Mouse (Mus musculus) stomach, postnatal 0 days (tissue): ENCODE data around the gene Man2b1. TPM values are rescaled to one million over a fixed set of nuclear protein-coding genes. Genes with fewer than 3 reads are reported as not detected.

Experiments
- ATAC-seq: fragments of 200-750 bp; cut with Nextera tagmentation; 2 replicates; pipeline ENCODE4 v1.8.0; 2017; ENCODE audit not compliant: low FRiP score, low TSS enrichment
- DNase-seq: peaks from one replicate; pipeline ENCODE4 v3.0.0-alpha.2; 2016; ENCODE audit warnings: low spot score
- H3K27ac ChIP-seq: fragments of 300-500 bp; sonication (generic); replicated peaks from 2 replicates; pipeline ENCODE4 v1.5.1; 2014; ENCODE audit warnings: mild to moderate bottlenecking, control low read depth
- H3K27me3 ChIP-seq: fragments of 300-500 bp; sonication (generic); 2 replicates; pipeline ENCODE4 v1.6.1; 2014; ENCODE audit warnings: low read length; ENCODE audit not compliant: control insufficient read depth, insufficient read depth
- H3K36me3 ChIP-seq: fragments of 300-500 bp; sonication (generic); 2 replicates; pipeline ENCODE4 v1.6.1; 2014; ENCODE audit warnings: low read length, mixed read lengths; ENCODE audit not compliant: control insufficient read depth, insufficient read depth
- H3K4me1 ChIP-seq: fragments of 300-500 bp; sonication (generic); replicated peaks from 2 replicates; pipeline ENCODE4 v1.6.1; 2014; ENCODE audit warnings: antibody characterized with exemption; ENCODE audit not compliant: control insufficient read depth, insufficient read depth
- H3K4me2 ChIP-seq: fragments of 300-500 bp; sonication (generic); replicated peaks from 2 replicates; pipeline ENCODE4 v1.6.1; 2014; ENCODE audit warnings: low read depth, mild to moderate bottlenecking, control low read depth, moderate library complexity
- H3K4me3 ChIP-seq: fragments of 300-500 bp; sonication (generic); 2 replicates; pipeline ENCODE4 v1.5.1; 2014; ENCODE audit warnings: low read depth, low read length, control low read depth
- H3K9ac ChIP-seq: fragments of 300-500 bp; sonication (generic); 2 replicates; pipeline ENCODE4 v1.6.1; 2014; ENCODE audit warnings: mild to moderate bottlenecking, low read length, control low read depth, mixed read lengths
- H3K9me3 ChIP-seq: fragments of 300-500 bp; sonication (generic); 2 replicates; pipeline ENCODE4 v1.6.1; 2016; ENCODE audit warnings: low read length; ENCODE audit not compliant: control insufficient read depth
- CTCF ChIP-seq: IDR thresholded peaks from 2 replicates; pipeline ENCODE4 v1.5.1; 2016; ENCODE audit warnings: antibody characterized with exemption, low read depth, mild to moderate bottlenecking, moderate library complexity
- EP300 ChIP-seq: optimal IDR thresholded peaks from 2 replicates; pipeline ENCODE3; 2016; ENCODE audit warnings: antibody characterized with exemption
- WGBS: fragments of 180-500 bp; shearing (Covaris S2); extraction: QIAGEN DNeasy Blood & Tissue Kit; methylation state at CpG from one replicate; pipeline ENCODE4 v1.1.7; 2014; 5-methylcytosine and 5-hydroxymethylcytosine counted together
- polyA plus RNA-seq: library from polyadenylated mRNA; unstranded; fragments of >200 nt; fragmentation: Nextera tagmentation; extraction: Ambion mirVana; gene quantifications from 2 replicates; pipeline ENCODE4 v1.2.1, GENCODE M21; 2015

Gene Man2b1
- polyA plus RNA-seq, 1 experiment from 2014 or later, result 29.1 TPM

DNA sequence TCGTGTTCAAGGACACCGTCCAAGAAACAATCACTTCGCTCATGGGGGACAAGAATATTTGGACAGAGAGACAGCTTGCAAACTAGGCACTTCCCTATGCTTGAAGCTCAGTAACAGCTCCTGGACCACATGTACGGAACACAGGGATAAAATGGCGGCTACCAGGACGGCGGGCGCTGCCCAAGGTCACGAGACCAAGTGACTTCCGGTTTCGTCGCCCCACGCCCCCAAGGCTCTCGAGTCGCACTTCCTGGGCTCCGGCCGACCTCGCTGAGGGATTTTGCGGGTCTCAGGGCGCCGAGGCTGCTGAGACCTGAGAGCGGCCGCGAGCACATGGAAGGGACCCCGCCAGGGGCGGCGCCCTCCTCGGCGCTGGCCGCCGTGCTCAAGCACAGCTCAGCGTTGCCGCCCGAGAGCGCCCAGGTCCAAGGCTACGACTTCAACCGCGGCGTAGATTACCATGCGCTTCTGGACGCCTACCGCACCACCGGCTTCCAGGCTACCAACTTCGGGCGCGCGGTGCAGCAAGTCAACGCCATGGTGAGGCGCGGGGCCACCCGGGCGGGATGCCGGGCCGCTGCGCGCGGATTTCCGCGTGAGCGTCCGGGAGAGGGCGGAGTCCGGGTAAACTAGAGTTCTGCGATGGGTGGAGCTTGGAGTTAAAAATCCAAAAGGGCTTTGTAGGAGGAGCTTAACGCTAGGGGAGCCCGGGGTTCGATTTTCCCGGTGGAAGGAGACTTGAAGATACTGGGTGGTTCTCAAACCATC lies 11.4 kb upstream of the Man2b1 start, which contains the start of gene Dhps:
Gene Dhps, plus strand, starts transcription at position 244 of the 768 bp plus-strand sequence.
- DNase-seq (peak; percentile 93), ATAC-seq (peak; percentile 90)
- H3K36me3 ChIP-seq, result peaks cover 11% of the 10 kb centered on the region; the same call in 1 of the 2 replicates
- TF ChIP-seq EP300, result peak; percentile 72
- peak; percentile 54 for TF ChIP-seq CTCF
- H3K4me2 ChIP-seq, result peak within 1 kb of the TSS; percentile 68
- H3K27ac ChIP-seq, result peak within 1 kb of the TSS; percentile 98
- H3K27me3 ChIP-seq, result no peaks in the 10 kb centered on the region
- WGBS, result under 1% methylated on average over 67 of the region's 68 CpGs
- peak within 1 kb of the TSS; percentile 90 for H3K4me3 ChIP-seq
- peak within 1 kb of the TSS; percentile 94 for H3K9ac ChIP-seq
- no peaks in the 10 kb centered on the region for H3K9me3 ChIP-seq
- H3K4me1 ChIP-seq, result 0 out of 2 replicates have a peak, but pooled peaks cover 4% of the 10 kb centered on the region

DNA sequence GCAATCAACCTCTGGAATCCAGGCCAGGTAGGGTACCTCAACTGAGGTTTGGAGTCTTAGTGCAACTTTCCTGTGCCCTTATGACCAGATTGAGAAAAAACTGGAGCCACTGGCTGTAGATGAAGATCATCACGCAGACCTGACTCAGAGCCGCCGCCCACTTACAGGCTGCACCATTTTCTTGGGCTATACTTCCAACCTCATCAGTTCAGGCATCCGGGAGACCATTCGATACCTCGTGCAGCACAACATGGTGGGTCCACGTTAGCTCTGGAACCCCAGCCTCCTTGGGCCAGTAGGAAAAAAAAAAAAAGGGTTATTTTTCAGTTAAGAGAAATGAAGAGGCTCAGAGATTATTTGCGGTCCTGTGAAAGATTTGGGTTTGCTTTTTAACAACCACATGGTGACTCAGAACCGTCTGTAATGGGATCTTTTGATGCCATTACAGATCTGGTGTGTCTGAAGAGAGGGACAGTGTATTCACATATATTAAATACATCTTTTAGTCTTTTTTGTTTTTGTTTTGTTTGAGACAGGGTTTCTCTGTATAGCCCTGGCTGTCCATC lies 10.6 kb upstream of the Man2b1 start:
- TF ChIP-seq CTCF, result no peak
- no peak for TF ChIP-seq EP300
- ATAC-seq, result no peak; the same call in 1 of the 2 replicates
- Histone ChIP-seq H3K4me3 (peak overlapping the region; percentile 90), H3K9ac (peak overlapping the region; percentile 94), H3K4me2 (peak overlapping the region; percentile 68), H3K9me3 (no peaks in the 10 kb centered on the region), H3K27ac (peak overlapping the region; percentile 98), H3K4me1 (0 out of 2 replicates have a peak, but pooled peaks cover 4% of the 10 kb centered on the region), H3K36me3 (peaks cover 11% of the 10 kb centered on the region; the same call in 1 of the 2 replicates), H3K27me3 (no peaks in the 10 kb centered on the region)
- 37% methylated on average over 9 of the region's 9 CpGs for WGBS
- DNase-seq, result no peak

DNA sequence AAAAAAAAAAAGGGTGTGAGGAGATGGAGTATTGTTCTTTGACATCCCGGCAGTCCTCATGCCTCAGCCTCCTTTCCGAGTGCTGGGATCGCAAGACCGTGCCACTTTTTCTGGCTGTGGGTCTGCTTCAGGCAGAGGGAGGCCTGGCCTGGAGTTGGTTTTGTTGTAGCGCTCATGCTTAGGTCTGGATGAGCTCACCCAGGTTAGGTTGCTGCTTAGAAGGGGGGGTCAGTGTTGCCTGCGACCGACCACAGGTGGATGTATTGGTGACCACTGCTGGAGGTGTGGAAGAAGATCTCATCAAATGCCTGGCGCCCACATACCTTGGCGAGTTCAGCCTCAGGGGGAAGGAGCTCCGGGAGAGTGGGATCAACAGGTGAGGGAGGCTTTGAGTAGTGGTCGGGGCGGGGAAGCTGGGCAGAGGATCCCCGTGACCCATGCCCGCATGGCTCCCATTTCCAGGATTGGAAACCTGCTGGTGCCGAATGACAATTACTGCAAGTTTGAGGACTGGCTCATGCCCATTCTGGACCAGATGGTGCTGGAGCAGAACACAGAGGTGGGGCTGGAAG lies 9.9 kb upstream of the Man2b1 start:
- H3K27me3 ChIP-seq, result no peaks in the 10 kb centered on the region
- TF ChIP-seq EP300 (no peak), CTCF (no peak)
- 92% methylated on average over 15 of the region's 15 CpGs for WGBS
- H3K27ac ChIP-seq, result no peak overlapping the region
- no peak overlapping the region for H3K9ac ChIP-seq
- DNase-seq (no peak), ATAC-seq (no peak)
- H3K4me2 ChIP-seq, result no peak overlapping the region
- no peaks in the 10 kb centered on the region for H3K9me3 ChIP-seq
- peaks cover 11% of the 10 kb centered on the region; the same call in 1 of the 2 replicates for H3K36me3 ChIP-seq
- H3K4me1 ChIP-seq, result 0 out of 2 replicates have a peak, but pooled peaks cover 4% of the 10 kb centered on the region
- H3K4me3 ChIP-seq, result no peak overlapping the region

DNA sequence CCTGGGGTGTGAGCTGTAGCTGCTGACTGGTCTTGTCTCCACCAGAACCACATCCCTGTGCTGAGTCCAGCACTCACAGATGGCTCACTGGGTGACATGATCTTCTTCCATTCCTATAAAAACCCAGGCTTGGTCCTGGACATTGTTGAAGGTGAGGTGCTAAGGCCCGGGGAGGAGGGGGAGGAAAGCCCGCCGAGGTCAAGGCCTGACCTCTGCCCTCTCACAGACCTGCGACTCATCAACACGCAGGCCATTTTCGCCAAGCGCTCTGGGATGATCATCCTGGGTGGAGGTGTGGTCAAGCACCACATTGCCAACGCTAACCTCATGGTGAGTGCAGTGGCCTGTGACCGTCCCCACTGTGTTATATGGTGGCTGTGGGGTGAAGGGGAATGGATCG lies 8.9 kb upstream of the Man2b1 start:
- TF ChIP-seq EP300, result no peak
- TF ChIP-seq CTCF, result no peak
- H3K36me3 ChIP-seq, result peaks cover 11% of the 10 kb centered on the region; the same call in 1 of the 2 replicates
- H3K9ac ChIP-seq, result no peak overlapping the region
- H3K4me1 ChIP-seq, result 0 out of 2 replicates have a peak, but pooled peaks cover 4% of the 10 kb centered on the region
- H3K4me3 ChIP-seq, result no peak overlapping the region
- no peak for ATAC-seq
- DNase-seq, result no peak
- no peak overlapping the region for H3K27ac ChIP-seq
- 78% methylated on average over 10 of the region's 10 CpGs for WGBS
- no peaks in the 10 kb centered on the region for H3K27me3 ChIP-seq
- no peaks in the 10 kb centered on the region for H3K9me3 ChIP-seq
- H3K4me2 ChIP-seq, result no peak overlapping the region

DNA sequence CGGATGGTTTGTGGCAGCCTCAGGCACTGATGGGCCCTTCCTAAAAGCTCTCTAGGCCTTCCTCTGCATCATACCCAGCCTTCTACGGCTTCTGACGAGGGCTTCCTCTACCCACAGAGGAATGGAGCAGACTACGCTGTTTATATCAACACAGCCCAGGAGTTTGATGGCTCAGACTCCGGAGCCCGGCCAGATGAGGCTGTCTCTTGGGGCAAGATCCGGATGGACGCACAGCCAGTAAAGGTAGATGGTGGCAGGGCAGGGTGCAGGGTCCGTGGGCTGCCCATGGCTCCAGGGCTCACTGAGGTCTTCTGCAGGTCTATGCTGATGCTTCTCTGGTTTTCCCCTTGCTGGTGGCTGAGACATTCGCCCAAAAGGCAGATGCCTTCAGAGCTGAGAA lies 8.5 kb upstream of the Man2b1 start:
- ATAC-seq (no peak), DNase-seq (no peak)
- 92% methylated on average over 10 of the region's 10 CpGs for WGBS
- Histone ChIP-seq H3K9ac (no peak overlapping the region), H3K9me3 (no peaks in the 10 kb centered on the region), H3K27me3 (no peaks in the 10 kb centered on the region), H3K4me2 (no peak overlapping the region), H3K4me3 (no peak overlapping the region), H3K27ac (no peak overlapping the region), H3K36me3 (peaks cover 11% of the 10 kb centered on the region; the same call in 1 of the 2 replicates), H3K4me1 (peaks cover 4% of the 10 kb centered on the region; the same call in 1 of the 2 replicates)
- TF ChIP-seq EP300, result no peak
- TF ChIP-seq CTCF, result no peak
